Mouse (Mus musculus) lung, postnatal 4 days (tissue): ENCODE data around the gene E130311K13Rik.

Experiments used
- DNase-seq, 2 experiments: peaks; one replicate each; pipeline ENCODE4 v3.0.0; 2021

The E130311K13Rik gene

DNA sequence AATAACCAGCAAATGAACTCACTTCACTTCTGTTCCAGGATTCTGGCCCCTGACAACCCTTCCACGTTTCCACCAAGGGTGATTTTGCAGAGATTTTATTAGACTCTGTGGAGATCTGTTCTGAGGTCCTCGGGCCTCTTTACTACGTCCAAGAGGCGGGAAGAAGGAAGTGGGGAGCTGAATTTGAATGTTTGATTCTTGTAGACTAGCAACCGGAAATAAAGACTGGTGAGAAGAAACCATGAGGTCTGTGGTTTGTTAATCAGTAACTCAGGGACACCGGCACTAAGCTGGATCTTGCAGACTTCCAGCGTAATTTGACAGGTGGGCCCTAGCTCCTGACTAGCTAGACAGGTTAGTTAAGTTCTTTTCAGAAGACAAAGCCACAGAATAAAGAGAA lies 35.6 kb downstream of the E130311K13Rik start:
- peak in 1 of 2 experiments; percentile 5 for DNase-seq

DNA sequence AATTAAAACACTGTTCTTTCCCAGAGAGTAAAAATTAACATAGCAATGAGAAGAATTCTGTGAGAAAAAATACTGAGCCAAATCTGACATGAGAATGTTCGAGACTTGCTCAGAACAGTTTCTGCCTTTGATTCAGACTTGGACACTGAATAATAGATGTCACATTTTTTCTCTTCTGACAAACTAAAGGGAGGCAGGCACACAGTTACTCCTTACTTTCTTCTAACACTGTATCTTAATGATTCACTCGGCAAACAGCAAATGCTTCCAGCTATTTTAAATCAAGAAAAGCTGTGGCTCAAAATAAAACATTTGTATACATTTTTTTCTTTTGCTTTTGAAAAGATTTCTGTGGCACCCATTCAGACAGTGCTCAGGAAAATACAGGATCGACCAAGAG lies 37.1 kb downstream of the E130311K13Rik start:
- DNase-seq = no peak

DNA sequence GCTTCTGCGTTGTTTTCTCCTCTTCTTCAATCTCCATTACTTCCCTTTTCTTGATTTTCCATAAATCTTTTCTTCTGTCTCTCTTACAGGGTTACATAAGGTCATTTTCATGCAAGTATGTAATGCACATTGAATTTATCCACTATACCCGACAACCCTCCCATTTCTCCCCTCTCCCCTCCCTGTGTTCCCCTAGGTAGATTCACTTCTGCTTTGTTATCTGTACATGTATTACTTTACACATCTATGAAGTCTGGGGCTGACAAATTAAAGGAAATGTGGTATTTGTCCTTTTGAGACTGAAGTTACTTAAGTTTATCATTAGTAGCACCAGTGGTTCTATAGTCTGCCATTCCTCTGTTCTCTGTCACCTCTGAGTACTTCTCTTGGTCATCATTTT lies 48.2 kb downstream of the E130311K13Rik start:
- DNase-seq = no peak

- DNase-seq = no peak
Observed at GRCm38 (mm10) chr3:63878995-63879666, 50.1 kb downstream of the E130311K13Rik start.

- no peak for DNase-seq
Observed at GRCm38 (mm10) chr3:63872818-63873217, 56.5 kb downstream of the E130311K13Rik start.

DNA sequence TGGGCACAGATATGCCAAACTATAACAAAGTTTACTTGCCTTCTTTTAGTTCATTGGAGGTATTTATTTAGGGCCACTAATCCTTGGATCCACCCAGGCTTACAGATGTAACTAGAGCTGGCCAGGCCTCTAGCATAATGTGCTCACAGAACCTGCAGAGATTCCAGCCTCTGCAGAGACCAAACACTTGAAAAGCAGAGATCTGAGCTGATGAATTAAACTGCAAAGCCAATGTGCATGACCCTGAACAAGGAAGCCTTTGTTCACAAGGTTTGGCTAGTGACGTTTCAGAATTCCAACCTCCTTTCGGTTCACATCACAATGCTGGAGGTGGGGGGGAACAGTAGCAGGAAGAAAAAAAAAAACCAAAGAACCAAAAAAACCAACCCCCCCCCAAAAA lies 58.0 kb downstream of the E130311K13Rik start:
- no peak for DNase-seq

DNA sequence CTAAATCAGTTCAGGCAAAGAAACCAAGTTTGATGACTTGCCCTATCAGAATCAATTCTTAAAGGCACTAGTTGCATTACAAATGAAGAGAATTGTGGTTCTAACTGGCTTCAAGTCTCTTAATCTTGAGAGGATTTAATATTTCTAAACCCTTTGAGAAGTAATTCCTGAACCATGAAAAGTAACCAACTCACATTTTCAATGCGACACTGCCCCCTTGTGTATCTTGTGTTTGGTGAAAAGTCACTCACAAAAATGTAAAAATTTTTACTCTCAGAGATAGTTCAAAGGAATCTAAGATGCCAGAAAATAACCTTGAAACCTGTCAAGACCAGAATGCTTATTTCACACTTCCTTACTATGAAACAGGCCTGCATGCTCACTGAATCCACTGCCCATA lies 61.0 kb downstream of the E130311K13Rik start:
- peak in 1 of 2 experiments; percentile 15 for DNase-seq

- DNase-seq = no peak
Observed at GRCm38 (mm10) chr3:63865069-63865468, 64.2 kb downstream of the E130311K13Rik start.
